Mouse (Mus musculus) midbrain, embryonic 12.5 days (tissue): Measurements from ENCODE around the gene Ralgds. TPM values are rescaled to one million over a fixed set of nuclear protein-coding genes. Genes with fewer than 3 reads are reported as not detected.

Experiments used
- ATAC-seq: fragments of 200-750 bp; cut with Nextera tagmentation; 2 replicates; pipeline ENCODE4 v1.8.0; 2017; ENCODE audit warnings: low read depth, moderate TSS enrichment, moderate library complexity; ENCODE audit not compliant: low FRiP score
- H3K27ac ChIP-seq: fragments of 300-500 bp; sonication (generic); replicated peaks from 2 replicates; pipeline ENCODE4 v1.5.1; 2016; ENCODE audit warnings: mild to moderate bottlenecking
- H3K27me3 ChIP-seq: fragments of 300-500 bp; sonication (generic); 2 replicates; pipeline ENCODE4 v1.6.1; 2016; ENCODE audit warnings: mild to moderate bottlenecking
- H3K36me3 ChIP-seq: fragments of 300-500 bp; sonication (generic); 2 replicates; pipeline ENCODE4 v1.6.1; 2016
- H3K4me1 ChIP-seq: fragments of 300-500 bp; sonication (generic); 2 replicates; pipeline ENCODE4 v1.6.1; 2016
- H3K4me2 ChIP-seq: fragments of 300-500 bp; sonication (generic); replicated peaks from 2 replicates; pipeline ENCODE4 v1.6.1; 2016; ENCODE audit warnings: mild to moderate bottlenecking, moderate library complexity
- H3K4me3 ChIP-seq: fragments of 300-500 bp; sonication (generic); 2 replicates; pipeline ENCODE4 v1.5.1; 2016; ENCODE audit warnings: mild to moderate bottlenecking
- H3K9ac ChIP-seq: fragments of 300-500 bp; sonication (generic); replicated peaks from 2 replicates; pipeline ENCODE4 v1.6.1; 2016; ENCODE audit warnings: mild to moderate bottlenecking, moderate library complexity
- H3K9me3 ChIP-seq: fragments of 300-500 bp; sonication (generic); 2 replicates; pipeline ENCODE4 v1.6.1; 2016; ENCODE audit warnings: mild to moderate bottlenecking
- WGBS: fragments of 180-500 bp; shearing (Covaris S2); methylation state at CpG from one replicate; pipeline ENCODE4 v1.1.7; 2016; 5-methylcytosine and 5-hydroxymethylcytosine counted together
- polyA plus RNA-seq: library from polyadenylated mRNA; unstranded; fragments of >200 nt; fragmentation: Nextera tagmentation; extraction: Ambion mirVana; gene quantifications from 2 replicates; pipeline ENCODE4 v1.2.1, GENCODE M21; 2016

Ralgds gene
- polyA plus RNA-seq, 1 experiment from 2014 or later, result 87.6 TPM

DNA sequence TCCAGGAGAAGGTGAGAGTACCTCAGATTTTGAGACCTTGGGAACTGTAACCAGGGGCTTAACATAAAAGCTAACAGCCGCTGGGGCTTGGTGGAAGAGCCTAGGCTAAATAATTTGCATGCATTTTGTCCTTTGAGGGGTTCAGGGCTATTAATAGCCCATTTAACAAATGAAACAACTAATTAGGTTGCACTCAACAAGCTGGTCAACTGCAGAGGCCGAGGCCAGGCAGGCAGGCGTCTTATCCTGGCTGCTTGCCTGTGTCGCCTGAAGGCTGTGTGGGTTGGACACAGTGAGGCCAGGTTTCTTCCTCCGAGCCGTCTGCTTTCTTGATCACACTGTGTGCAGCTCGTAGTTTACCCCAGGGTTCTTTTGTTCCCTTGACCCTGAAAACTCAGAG, 22.7 kb downstream of the Ralgds start:
- WGBS, result 48% methylated on average over 7 of the region's 7 CpGs
- peak overlapping the region; percentile 72; the same call in 1 of the 2 replicates for H3K9ac ChIP-seq
- H3K27ac ChIP-seq, result peak overlapping the region; percentile 76; the same call in 1 of the 2 replicates

GRCm38 (mm10) chr2:28536166-28536565, 23.2 kb downstream of the Ralgds start:
- Histone ChIP-seq H3K27ac (peak overlapping the region; percentile 35; the same call in 1 of the 2 replicates), H3K36me3 (peaks cover 3% of the 10 kb centered on the region; the same call in 1 of the 2 replicates), H3K27me3 (no peaks in the 10 kb centered on the region), H3K9ac (no peak overlapping the region), H3K4me3 (no peak overlapping the region), H3K9me3 (no peaks in the 10 kb centered on the region), H3K4me2 (0 out of 2 replicates have a peak overlapping the region, but pooled peaks have one; percentile 86), H3K4me1 (peaks cover 93% of the 10 kb centered on the region)
- 84% methylated on average over 4 of the region's 4 CpGs for WGBS
- no peak for ATAC-seq

More for the DNA sequence above, 22.7 kb downstream of the Ralgds start:
- H3K4me3 ChIP-seq, result no peak overlapping the region
- H3K4me1 ChIP-seq, result peaks cover 95% of the 10 kb centered on the region
- no peaks in the 10 kb centered on the region for H3K27me3 ChIP-seq
- no peak for ATAC-seq
- no peaks in the 10 kb centered on the region for H3K9me3 ChIP-seq
- peak overlapping the region; percentile 86; the same call in 1 of the 2 replicates for H3K4me2 ChIP-seq
- H3K36me3 ChIP-seq, result peaks cover 3% of the 10 kb centered on the region; the same call in 1 of the 2 replicates

GRCm38 (mm10) chr2:28536766-28537633, 24.1 kb downstream of the Ralgds start:
- peaks cover 7% of the 10 kb centered on the region for H3K36me3 ChIP-seq
- H3K4me3 ChIP-seq, result no peak overlapping the region
- WGBS, result 76% methylated on average over 11 of the region's 11 CpGs
- no peak overlapping the region for H3K4me2 ChIP-seq
- H3K9ac ChIP-seq, result no peak overlapping the region
- H3K4me1 ChIP-seq, result peaks cover 86% of the 10 kb centered on the region
- ATAC-seq, result no peak
- H3K9me3 ChIP-seq, result no peaks in the 10 kb centered on the region
- no peaks in the 10 kb centered on the region for H3K27me3 ChIP-seq
- peak overlapping the region; percentile 46 for H3K27ac ChIP-seq

DNA sequence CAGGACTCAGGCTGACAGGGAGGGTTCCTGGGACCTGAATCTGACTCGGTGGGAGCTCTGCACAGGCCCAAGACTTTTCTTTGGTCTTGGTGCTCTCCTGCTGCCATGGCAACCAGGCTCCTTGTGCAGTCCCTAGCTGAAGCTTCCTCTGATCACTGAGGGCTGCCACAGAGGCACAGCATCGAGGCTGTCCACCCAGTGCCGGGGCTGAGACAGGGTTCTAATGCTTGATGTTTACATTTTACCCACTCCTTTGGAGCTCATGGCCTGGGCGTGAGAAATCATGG, 24.7 kb downstream of the Ralgds start:
- no peak overlapping the region for H3K4me3 ChIP-seq
- H3K27me3 ChIP-seq, result no peaks in the 10 kb centered on the region
- H3K4me1 ChIP-seq, result peaks cover 80% of the 10 kb centered on the region
- ATAC-seq, result no peak
- 0 out of 2 replicates have a peak overlapping the region, but pooled peaks have one; percentile 11 for H3K9ac ChIP-seq
- H3K27ac ChIP-seq, result peak overlapping the region; percentile 46; the same call in 1 of the 2 replicates
- peaks cover 13% of the 10 kb centered on the region for H3K36me3 ChIP-seq
- H3K4me2 ChIP-seq, result no peak overlapping the region
- no peaks in the 10 kb centered on the region for H3K9me3 ChIP-seq
- WGBS, result 24% methylated on average over 4 of the region's 4 CpGs

GRCm38 (mm10) chr2:28537995-28538816, 25.3 kb downstream of the Ralgds start:
- H3K9me3 ChIP-seq, result no peaks in the 10 kb centered on the region
- H3K4me2 ChIP-seq, result no peak overlapping the region
- no peak overlapping the region for H3K4me3 ChIP-seq
- peaks cover 19% of the 10 kb centered on the region for H3K36me3 ChIP-seq
- peaks cover 74% of the 10 kb centered on the region for H3K4me1 ChIP-seq
- WGBS, result 78% methylated on average over 8 of the region's 8 CpGs
- H3K9ac ChIP-seq, result peak overlapping the region; percentile 20; the same call in 1 of the 2 replicates
- peak overlapping the region; percentile 82 for H3K27ac ChIP-seq
- no peaks in the 10 kb centered on the region for H3K27me3 ChIP-seq
- no peak for ATAC-seq

DNA sequence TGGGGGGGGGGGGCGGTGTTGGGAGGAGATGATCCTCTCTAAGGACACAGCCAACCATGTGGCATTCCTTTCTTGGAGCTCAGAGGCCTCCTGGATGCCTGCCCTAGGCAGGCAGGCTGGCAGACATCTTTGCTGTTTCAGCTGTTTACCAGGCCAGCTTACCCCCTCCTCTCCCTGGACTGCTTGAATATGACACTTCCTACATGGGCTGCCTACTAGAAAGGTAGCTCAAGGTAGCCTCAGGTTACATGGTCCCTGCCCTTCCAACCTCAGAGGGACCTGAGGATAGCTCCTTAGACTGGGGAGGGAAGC, 25.8 kb downstream of the Ralgds start:
- H3K4me3 ChIP-seq, result no peak overlapping the region
- H3K9ac ChIP-seq, result peak overlapping the region; percentile 20; the same call in 1 of the 2 replicates
- H3K27me3 ChIP-seq, result no peaks in the 10 kb centered on the region
- H3K4me2 ChIP-seq, result no peak overlapping the region
- peaks cover 68% of the 10 kb centered on the region for H3K4me1 ChIP-seq
- peaks cover 25% of the 10 kb centered on the region for H3K36me3 ChIP-seq
- H3K9me3 ChIP-seq, result no peaks in the 10 kb centered on the region
- peak; percentile 5; the same call in 1 of the 2 replicates for ATAC-seq
- peak overlapping the region; percentile 82 for H3K27ac ChIP-seq
- WGBS, result 45% methylated on average over 1 of the region's 1 CpGs

DNA sequence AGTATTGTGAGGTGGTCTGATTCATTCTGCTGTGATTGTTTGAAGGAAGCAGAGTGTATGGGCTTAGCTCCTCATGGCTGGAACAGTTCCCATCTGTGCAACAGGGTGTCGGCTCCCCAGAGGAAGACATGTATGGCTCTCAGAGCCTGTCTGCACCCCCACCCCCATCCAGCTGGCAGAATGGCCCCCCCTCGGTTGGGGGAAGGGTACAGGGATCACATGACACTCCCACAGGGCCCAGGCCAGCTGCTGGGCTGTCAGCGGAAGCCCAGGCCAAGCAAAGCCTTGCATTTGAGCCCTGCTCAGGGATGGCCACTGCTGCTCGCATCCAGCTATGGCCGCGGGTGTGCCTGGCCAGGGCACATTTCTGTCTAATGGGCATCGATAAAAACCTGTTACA, 26.3 kb downstream of the Ralgds start:
- ATAC-seq, result peak; percentile 83
- Histone ChIP-seq H3K9me3 (no peaks in the 10 kb centered on the region), H3K27me3 (no peaks in the 10 kb centered on the region), H3K36me3 (peaks cover 29% of the 10 kb centered on the region), H3K4me2 (peak overlapping the region; percentile 13; the same call in 1 of the 2 replicates), H3K9ac (peak overlapping the region; percentile 20; the same call in 1 of the 2 replicates), H3K4me3 (no peak overlapping the region), H3K4me1 (peaks cover 64% of the 10 kb centered on the region), H3K27ac (peak overlapping the region; percentile 82)
- 33% methylated on average over 7 of the region's 7 CpGs for WGBS

- H3K27me3 ChIP-seq, result no peaks in the 10 kb centered on the region
- H3K4me2 ChIP-seq, result peak overlapping the region; percentile 13; the same call in 1 of the 2 replicates
- H3K27ac ChIP-seq, result peak overlapping the region; percentile 82
- no peaks in the 10 kb centered on the region for H3K9me3 ChIP-seq
- H3K36me3 ChIP-seq, result peaks cover 36% of the 10 kb centered on the region
- WGBS, result 87% methylated on average over 2 of the region's 2 CpGs
- H3K4me1 ChIP-seq, result peaks cover 57% of the 10 kb centered on the region
- no peak overlapping the region for H3K4me3 ChIP-seq
- no peak for ATAC-seq
- H3K9ac ChIP-seq, result no peak overlapping the region; the same call in 1 of the 2 replicates
These were observed 27.0 kb downstream of the Ralgds start for GRCm38 (mm10) chr2:28539949-28540348.

DNA sequence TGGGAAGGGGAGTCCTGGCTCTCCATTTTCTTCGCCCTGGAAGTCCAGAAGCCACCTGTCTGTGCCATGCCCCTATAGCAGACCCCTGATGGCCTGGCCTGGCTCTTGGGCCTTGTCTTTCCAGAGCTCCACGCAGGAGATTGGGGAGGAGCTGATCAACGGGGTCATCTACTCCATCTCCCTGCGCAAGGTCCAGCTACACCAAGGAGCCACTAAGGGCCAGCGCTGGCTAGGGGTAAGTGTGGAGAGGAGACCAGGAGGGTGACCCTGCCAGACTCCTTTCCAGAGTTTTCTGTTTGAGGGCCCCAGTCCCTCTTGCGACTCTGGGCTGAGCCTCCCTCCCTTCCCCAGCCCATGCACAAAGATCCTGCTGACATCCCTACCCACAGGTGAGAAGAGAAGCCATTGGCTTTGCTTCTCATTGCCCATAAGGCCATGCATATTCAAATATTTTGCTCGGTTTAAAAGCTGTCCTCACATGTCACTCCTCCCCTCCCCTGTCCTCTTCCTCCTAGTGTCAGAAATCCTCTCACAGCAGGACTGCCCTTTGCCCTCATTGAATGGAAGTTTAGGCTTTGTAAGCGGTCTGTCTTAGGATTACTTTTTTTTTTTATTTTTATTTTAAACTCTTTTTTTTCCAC, 27.8 kb downstream of the Ralgds start:
- H3K4me2 ChIP-seq, result no peak overlapping the region
- no peak for ATAC-seq
- no peak overlapping the region for H3K4me3 ChIP-seq
- H3K4me1 ChIP-seq, result peaks cover 49% of the 10 kb centered on the region
- no peak overlapping the region for H3K27ac ChIP-seq
- H3K36me3 ChIP-seq, result peaks cover 44% of the 10 kb centered on the region
- no peaks in the 10 kb centered on the region for H3K27me3 ChIP-seq
- no peak overlapping the region for H3K9ac ChIP-seq
- 78% methylated on average over 8 of the region's 8 CpGs for WGBS
- H3K9me3 ChIP-seq, result no peaks in the 10 kb centered on the region

DNA sequence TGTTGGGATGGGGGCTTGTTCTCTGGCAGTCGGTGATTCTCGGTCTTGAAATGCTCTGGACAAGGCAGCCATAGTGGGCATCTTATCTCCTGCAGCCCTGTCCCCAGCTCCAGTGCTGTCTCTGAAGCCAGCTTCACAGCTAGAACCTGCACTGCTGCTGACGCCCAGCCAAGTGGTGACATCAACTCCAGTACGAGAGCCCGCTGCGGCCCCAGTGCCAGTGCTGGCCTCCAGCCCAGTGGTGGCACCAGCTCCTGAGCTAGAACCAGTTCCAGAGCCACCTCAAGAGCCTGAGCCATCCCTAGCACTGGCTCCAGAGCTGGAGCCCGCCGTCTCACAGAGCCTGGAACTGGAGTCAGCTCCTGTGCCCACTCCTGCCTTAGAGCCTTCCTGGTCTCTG, 31.0 kb downstream of the Ralgds start:
- Histone ChIP-seq H3K4me3 (no peak overlapping the region), H3K27me3 (no peaks in the 10 kb centered on the region), H3K27ac (0 out of 2 replicates have a peak overlapping the region, but pooled peaks have one; percentile 6), H3K9ac (no peak overlapping the region), H3K9me3 (no peaks in the 10 kb centered on the region), H3K36me3 (peaks cover 73% of the 10 kb centered on the region), H3K4me2 (no peak overlapping the region), H3K4me1 (peaks cover 17% of the 10 kb centered on the region)
- no peak for ATAC-seq
- WGBS, result 92% methylated on average over 8 of the region's 8 CpGs

DNA sequence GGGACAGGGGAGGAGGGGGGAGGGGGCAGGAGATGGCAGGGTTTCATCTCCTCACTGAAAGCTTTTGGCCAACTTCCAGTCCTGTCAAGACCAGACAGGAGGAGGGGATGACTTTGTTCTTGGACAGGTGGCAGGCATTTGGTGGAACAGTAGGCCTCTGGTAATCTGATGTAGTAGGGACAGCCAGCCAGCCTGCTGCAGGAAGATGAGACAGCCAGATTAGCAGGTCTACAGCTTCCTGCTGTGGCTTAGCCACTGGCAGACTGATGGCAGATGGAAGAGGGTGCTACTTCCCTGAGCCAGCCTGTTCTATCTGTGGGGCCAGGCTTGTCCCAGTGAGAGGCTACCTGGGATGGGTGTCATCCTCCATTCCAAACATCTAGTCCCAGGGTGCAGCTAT, 33.1 kb downstream of the Ralgds start:
- Histone ChIP-seq H3K36me3 (peaks cover 90% of the 10 kb centered on the region), H3K4me2 (no peak overlapping the region), H3K4me3 (no peak overlapping the region), H3K9ac (no peak overlapping the region), H3K9me3 (no peaks in the 10 kb centered on the region), H3K4me1 (no peaks in the 10 kb centered on the region), H3K27ac (no peak overlapping the region), H3K27me3 (no peaks in the 10 kb centered on the region)
- no peak for ATAC-seq
